Mouse (Mus musculus) layer of hippocampus, adult 2 months (tissue): ENCODE measurements around the gene Larp6. TPM values are rescaled to one million over a fixed set of nuclear protein-coding genes. Genes with fewer than 3 reads are reported as not detected.
A peak's percentile ranks its signal among the peaks of the same experiment; 100 is the strongest.

Experiments used
- DNase-seq, 2 experiments: peaks; one replicate each; pipeline ENCODE4 v3.0.0; 2022; ENCODE audit warnings: low spot score in 2 of 2
- H3K27ac ChIP-seq: fragments of 200-600 bp; 2 replicates; pipeline ENCODE4 v1.8.1; 2022
- H3K4me3 ChIP-seq: fragments of 200-600 bp; 2 replicates; pipeline ENCODE4 v1.8.1; 2022; ENCODE audit warnings: mild to moderate bottlenecking
- CTCF ChIP-seq: fragments of 200-600 bp; conservative IDR thresholded peaks from 2 replicates; pipeline ENCODE4 v1.8.1; 2022; ENCODE audit warnings: antibody characterized with exemption, mild to moderate bottlenecking, moderate library complexity
- total RNA-seq, 2 experiments: library from RNA; stranded (reverse); gene quantifications; 2 replicates each; pipeline ENCODE4 v1.2.3; 2021

Larp6 gene
- total RNA-seq, 2 experiments from 2014 or later: 37.9 to 39.2 TPM

DNA sequence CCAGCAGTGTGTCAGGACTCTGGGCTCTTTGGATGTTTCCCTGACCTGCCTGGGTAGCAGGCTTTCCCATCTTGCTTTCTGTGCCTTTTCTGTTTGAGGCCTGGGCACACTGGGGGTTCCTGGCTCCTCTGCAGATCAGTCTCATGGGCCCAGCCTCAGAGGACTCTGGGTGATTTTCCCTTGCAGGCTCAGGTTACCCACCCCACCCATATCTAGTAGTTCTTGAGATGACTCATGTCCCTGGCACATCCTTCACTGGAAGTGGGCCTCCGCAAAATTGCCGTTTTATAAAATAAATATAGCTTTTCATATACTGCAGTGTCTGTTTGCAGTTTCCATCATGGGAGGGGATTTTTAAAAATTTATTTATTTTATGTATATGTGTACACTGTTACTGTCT is 21.5 kb downstream of the Larp6 start:
- no peak for TF ChIP-seq CTCF
- no peak overlapping the region for H3K27ac ChIP-seq
- H3K4me3 ChIP-seq: no peak overlapping the region
- DNase-seq: no peak

DNA sequence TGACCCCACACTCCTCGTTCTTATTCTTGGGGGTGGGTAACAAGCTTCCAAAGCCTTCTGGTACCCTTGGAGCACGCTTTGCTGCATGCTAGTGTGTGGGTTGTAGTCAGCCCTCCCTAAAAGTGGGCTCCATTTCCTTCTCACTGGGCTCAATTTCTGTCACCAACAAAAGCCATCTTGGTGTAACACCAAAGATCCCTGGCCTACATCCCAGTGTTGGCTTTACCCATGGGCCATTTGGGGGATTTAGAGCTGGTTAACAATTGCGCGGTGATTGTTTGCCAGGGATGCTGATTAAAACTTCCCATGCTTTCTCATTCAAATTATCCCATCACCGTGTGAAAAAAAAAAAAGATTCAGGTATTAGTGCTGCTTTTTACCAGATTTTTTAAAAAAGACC is 26.3 kb downstream of the Larp6 start:
- TF ChIP-seq CTCF: no peak
- DNase-seq: peak in 1 of 2 experiments; percentile 13
- no peak overlapping the region for H3K4me3 ChIP-seq
- H3K27ac ChIP-seq: no peak overlapping the region

DNA sequence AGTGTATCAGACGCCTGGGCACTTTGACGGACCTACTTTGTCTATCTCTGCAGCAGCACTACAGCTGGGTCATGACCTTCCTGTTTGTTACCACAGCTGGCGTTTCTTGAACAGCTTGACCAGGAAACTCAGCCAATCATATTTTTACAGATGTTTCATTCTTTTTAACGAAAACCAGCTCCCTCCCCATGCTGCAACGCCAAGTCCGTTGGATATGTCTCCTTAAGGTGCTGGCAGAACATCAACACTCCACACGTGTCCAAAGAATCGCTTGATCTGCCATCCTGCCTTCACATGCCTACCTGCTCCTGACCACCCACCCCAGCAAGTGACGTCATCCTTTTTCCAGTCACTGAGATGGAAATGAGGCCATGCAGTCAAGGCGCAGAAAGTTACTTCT is 28.6 kb downstream of the Larp6 start:
- H3K27ac ChIP-seq: no peak overlapping the region
- DNase-seq: no peak
- no peak overlapping the region for H3K4me3 ChIP-seq
- TF ChIP-seq CTCF: no peak

DNA sequence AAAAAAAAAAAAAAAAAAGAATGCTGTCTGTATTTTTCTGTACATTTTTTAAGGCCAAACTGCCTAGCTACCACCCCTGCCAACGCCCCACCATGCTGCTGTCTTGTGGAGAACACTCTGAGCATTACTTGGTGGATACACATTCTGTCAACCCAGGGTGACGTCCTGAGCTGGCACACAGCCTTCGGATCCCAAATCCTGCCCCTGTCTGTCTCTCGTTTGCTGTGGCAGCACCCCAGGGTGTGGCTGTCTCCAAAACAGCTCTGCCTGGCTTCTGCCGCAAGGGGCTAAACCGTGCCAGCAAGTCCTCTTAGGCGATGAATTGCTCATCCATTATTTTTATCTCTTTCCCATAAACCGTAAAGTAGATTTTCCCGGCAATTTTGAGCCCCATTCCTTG is 29.7 kb downstream of the Larp6 start:
- Histone ChIP-seq H3K27ac (peak overlapping the region; percentile 82), H3K4me3 (no peak overlapping the region)
- peak; percentile 32 for TF ChIP-seq CTCF
- DNase-seq: peak in 1 of 2 experiments; percentile 37

DNA sequence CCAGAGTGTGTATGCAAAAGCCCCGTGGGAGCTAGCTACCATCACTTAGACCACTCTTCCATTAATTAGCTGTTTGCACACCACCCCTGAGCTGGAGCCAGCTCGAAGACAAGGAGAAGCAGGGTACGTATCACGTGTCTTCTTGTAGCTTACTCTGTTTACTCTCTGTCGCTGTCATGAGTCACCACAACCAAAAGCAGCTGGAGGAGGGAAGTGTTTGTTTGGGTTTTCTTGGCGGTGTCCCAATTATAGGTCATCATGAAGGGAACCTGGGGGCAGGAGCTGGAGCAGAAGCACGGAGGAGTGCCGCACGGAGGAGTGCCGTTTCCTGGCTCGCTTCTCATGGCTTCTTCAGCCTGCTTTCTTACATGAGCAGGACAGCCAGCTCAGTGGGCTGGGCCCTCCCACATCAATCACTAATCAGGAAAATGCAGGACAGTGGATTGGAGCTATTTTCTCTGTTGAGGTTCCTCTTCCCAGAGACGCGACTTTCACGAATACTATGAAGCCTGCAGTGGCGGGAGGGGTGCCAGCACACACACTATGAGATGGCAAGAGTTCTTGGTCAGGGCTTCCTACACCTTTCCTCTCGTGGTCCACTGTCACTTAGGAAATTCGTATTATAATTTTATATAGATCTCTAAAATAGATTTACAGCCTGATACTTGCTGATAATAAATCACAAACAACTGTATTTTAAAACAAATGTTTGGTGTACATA is 30.6 kb downstream of the Larp6 start:
- no peak for TF ChIP-seq CTCF
- H3K4me3 ChIP-seq: peak overlapping the region; percentile 37; the same call in 1 of the 2 replicates
- H3K27ac ChIP-seq: peak overlapping the region; percentile 82
- peak; percentile 27 to 40 for DNase-seq

DNA sequence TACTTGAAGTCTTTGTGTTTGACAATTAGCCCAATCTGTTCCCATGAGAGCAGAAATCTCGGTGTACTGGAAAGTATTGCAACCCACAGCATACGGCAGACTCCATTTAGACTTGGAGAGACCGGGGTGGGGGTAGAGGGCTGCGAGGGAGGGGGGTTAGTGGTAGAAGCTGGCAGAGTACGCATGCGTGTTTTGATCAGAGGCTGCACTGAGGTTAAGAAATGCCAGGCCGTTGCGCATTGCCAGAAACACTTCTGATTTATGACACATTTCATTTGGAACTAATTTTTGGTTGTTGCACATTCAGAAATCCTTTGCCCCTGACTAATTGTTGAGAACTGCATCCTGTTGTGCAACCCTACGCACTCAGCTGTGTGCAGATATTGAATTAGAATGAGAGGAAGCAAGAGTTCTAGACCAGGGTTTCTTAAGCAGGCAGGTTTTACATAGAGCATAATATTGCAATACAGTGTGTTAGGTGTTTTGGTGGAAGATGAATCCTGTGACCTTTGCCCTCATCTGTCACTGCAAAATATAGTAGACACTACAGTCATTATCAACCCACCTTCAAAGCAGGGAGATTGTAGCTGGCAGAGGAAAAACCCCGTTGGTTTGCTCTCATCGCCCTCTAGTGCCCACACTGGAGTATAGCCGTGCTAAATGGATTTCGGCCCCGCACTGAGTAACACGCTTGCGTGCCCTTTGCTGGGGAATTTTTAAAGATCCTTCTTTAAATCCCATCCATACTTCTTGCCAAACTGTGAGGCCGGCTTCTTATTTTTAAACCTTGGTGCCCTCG is 31.6 kb downstream of the Larp6 start:
- DNase-seq: peak; percentile 48 to 62
- no peak overlapping the region for H3K4me3 ChIP-seq
- TF ChIP-seq CTCF: peak; percentile 97
- H3K27ac ChIP-seq: peak overlapping the region; percentile 82

DNA sequence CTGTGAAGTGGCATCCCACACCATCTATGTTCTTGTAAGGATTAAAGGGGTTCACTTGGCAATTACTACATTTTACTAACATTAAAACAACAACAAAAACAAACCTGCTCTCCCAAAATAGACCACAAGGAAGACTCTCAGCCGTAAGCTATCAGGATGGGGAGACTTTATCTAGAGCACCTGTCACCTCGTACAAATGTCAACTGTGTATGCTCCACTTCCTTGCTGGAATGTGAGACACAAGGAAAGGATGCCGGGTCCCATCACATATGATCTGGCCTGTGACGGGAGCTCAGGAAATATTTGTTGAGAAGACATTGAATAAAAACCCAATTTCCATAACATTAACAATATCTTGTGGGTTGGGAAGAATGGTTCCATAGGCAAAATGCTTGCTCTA is 32.2 kb downstream of the Larp6 start:
- Histone ChIP-seq H3K4me3 (no peak overlapping the region), H3K27ac (0 out of 2 replicates have a peak overlapping the region, but pooled peaks have one; percentile 82)
- TF ChIP-seq CTCF: no peak
- DNase-seq: no peak

DNA sequence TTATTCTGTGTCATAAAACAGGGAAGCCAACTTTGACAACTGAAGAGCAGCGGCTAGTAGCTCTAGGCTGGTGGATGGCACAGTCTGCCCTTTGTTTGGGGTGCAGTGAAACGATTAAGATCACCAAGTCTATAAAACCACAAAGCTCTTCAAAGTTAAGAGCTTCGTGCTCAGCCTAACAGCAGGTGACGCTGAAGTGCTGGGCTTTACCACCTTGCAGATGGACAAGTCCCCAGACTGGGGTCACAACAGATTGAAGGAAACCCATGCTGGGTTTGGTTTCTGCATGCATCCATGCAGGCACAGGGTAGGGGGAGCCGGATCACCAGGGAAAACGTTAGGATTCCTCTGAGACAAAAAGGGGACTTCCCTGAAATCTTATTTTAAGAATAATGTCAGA is 33.8 kb downstream of the Larp6 start:
- TF ChIP-seq CTCF: no peak
- H3K4me3 ChIP-seq: no peak overlapping the region
- no peak for DNase-seq

DNA sequence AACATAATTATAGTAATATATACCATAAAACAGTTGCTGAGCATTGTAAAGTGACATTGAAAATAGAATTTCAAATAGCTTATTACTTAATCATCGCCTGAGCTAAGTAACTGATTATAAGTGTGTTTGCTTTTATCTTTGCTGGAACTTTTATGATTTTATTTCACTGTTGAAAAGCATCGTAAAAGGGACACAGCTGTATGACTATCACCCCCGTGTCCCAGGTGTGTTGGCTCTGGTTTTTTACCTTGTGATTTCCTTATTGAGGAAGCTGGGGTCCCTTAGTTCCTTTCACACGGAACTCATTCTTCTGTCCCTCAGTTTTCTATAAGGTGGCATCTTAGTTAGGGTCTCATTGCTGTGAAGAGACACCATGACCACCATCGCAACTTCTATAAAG is 34.9 kb downstream of the Larp6 start:
- no peak overlapping the region for H3K4me3 ChIP-seq
- H3K27ac ChIP-seq: no peak overlapping the region
- no peak for DNase-seq
- no peak for TF ChIP-seq CTCF

More for the DNA sequence above, 33.8 kb downstream of the Larp6 start:
- H3K27ac ChIP-seq: no peak overlapping the region

DNA sequence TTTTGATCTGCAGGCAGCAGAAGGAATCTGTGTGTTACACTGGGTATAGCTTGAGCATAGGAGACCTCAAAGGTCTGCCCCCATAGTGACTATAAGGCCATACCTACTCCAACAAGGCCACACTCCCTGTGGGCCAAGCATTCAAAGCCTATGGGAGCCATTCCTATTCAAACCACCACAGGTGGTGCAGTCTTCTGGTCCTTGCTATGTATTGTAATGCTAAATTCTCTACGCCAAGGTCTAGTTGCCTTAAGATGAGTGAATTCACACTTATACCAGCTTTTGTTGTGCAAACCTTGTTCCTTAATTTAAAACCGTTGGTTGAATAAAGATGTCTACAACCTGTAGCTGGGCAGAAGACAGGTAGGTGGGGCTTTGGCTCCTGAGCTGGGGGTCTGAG is 35.4 kb downstream of the Larp6 start:
- TF ChIP-seq CTCF: no peak
- no peak for DNase-seq
- no peak overlapping the region for H3K4me3 ChIP-seq
- no peak overlapping the region for H3K27ac ChIP-seq

DNA sequence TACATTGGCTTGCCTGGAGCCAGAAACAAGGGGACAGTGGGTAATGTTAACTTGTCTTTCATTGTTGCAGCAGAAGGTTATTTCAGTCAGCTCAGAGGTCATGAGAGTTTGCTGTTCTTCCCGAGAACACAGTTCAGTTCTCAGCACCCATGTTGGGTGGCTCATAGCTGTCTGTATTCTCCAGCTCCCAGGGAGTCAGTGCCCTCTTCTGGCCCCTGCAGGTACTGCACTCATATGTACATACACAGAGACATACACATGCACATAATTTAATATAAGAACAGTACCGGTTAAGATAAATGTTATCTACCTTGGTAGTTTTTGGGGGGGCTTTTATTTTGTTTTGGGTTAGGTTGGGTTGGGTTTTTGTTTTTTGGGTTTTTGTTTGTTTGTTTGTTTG is 36.3 kb downstream of the Larp6 start:
- Histone ChIP-seq H3K27ac (no peak overlapping the region), H3K4me3 (no peak overlapping the region)
- DNase-seq: no peak
- TF ChIP-seq CTCF: peak; percentile 61

DNA sequence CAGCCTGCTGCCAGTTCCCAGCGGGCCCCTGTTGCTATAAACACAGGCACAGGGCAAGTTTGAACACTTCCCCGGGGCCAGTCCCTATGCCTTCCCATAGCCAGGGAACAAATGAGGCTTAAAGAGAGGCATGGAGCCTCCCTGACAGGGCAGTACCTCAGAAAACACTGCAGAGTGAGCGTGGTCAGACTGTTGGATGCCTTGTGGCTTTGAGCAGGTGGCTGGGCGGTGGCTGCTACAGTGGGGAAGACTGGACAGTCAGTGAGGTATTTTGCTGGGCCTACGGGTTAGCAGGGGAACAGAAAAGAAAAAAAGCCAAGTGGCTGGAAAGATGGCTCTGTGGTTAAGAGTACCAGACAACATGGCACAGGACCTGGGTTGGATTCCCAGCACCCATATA is 38.3 kb downstream of the Larp6 start:
- H3K4me3 ChIP-seq: no peak overlapping the region
- no peak overlapping the region for H3K27ac ChIP-seq
- no peak for DNase-seq
- TF ChIP-seq CTCF: no peak

DNA sequence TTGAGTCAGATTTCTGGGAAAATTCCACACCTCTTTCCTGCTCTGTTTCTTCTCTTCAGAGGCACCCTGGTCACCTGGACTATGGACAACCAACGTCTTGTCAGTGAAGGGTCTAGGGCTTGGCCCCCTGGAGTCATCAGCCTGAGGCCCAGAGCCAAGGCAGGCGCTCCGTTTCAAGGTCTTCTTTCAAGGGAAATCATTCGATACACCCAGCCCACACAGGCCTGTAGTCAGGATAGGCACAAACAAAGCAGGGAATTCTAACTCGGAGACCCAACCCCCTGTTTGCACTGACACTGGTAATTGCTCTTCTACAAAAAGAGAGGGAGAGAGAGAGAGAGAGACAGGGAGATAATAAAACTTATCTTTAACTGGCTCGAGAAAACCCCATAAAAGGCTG is 39.2 kb downstream of the Larp6 start:
- TF ChIP-seq CTCF: no peak
- Histone ChIP-seq H3K4me3 (no peak overlapping the region), H3K27ac (no peak overlapping the region)
- DNase-seq: no peak

DNA sequence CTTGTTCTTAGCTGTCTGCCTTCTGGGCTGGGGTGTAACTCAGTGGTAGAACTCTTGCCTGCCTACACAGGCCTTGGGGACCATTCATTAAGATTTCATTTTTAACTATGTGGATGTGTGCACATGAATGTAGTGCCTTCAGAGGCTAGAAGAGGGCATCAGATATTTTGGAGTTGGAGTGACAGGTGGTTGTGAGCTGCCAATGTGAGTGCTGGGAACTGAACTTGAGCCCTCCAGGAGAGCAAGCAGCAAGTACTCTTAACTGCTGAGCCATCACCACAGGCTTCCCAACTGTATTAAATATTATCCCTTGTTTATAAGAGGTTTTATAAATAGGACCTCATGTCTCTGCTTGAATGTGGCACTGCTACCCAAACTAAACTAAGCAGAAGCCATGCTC is 39.8 kb downstream of the Larp6 start:
- TF ChIP-seq CTCF: no peak
- no peak for DNase-seq
- Histone ChIP-seq H3K27ac (no peak overlapping the region), H3K4me3 (no peak overlapping the region)
